Mouse (Mus musculus) embryonic facial prominence, embryonic 10.5 days (tissue): Measurements from ENCODE around the gene Aen. TPM values are rescaled to one million over a fixed set of nuclear protein-coding genes. Genes with fewer than 3 reads are reported as not detected.
A peak's percentile ranks its signal among the peaks of the same experiment; 100 is the strongest.

Experiments
- DNase-seq: peaks from one replicate; pipeline ENCODE4 v3.0.0-alpha.2; 2017; ENCODE audit warnings: low spot score
- H3K27ac ChIP-seq: fragments of 300-500 bp; sonication (generic); replicated peaks from 2 replicates; pipeline ENCODE4 v1.5.1; 2016; ENCODE audit warnings: mild to moderate bottlenecking
- H3K27me3 ChIP-seq: fragments of 300-500 bp; sonication (generic); replicated peaks from 2 replicates; pipeline ENCODE4 v1.6.1; 2016; ENCODE audit warnings: low read depth, mild to moderate bottlenecking; ENCODE audit not compliant: poor library complexity, severe bottlenecking
- H3K36me3 ChIP-seq: fragments of 300-500 bp; sonication (generic); replicated peaks from 2 replicates; pipeline ENCODE4 v1.6.1; 2016; ENCODE audit warnings: mild to moderate bottlenecking, moderate library complexity
- H3K4me1 ChIP-seq: fragments of 300-500 bp; sonication (generic); 2 replicates; pipeline ENCODE4 v1.6.1; 2016
- H3K4me3 ChIP-seq: fragments of 300-500 bp; sonication (generic); 2 replicates; pipeline ENCODE4 v1.5.1; 2016; ENCODE audit warnings: mild to moderate bottlenecking, moderate library complexity
- H3K9me3 ChIP-seq: fragments of 300-500 bp; sonication (generic); 2 replicates; pipeline ENCODE4 v1.6.1; 2016; ENCODE audit warnings: mild to moderate bottlenecking
- WGBS: fragments of 180-500 bp; shearing (Covaris S2); methylation state at CpG from one replicate; pipeline ENCODE4 v1.1.7; 2016; 5-methylcytosine and 5-hydroxymethylcytosine counted together
- polyA plus RNA-seq: library from polyadenylated mRNA; unstranded; fragments of >200 nt; fragmentation: Nextera tagmentation; extraction: Ambion mirVana; gene quantifications from 2 replicates; pipeline ENCODE4 v1.2.1, GENCODE M21; 2016

The Aen gene
- polyA plus RNA-seq, 1 experiment from 2014 or later, result 66.2 TPM

GRCm38 (mm10) chr7:78922506-78922905 is 26.9 kb downstream of the Aen start:
- Histone ChIP-seq H3K4me3 (no peak overlapping the region), H3K36me3 (no peaks in the 10 kb centered on the region), H3K27ac (no peak overlapping the region), H3K27me3 (peaks cover 15% of the 10 kb centered on the region), H3K4me1 (peaks cover 4% of the 10 kb centered on the region; the same call in 1 of the 2 replicates), H3K9me3 (no peaks in the 10 kb centered on the region)
- DNase-seq, result no peak
- WGBS, result 77% methylated on average over 7 of the region's 7 CpGs

- H3K36me3 ChIP-seq, result no peaks in the 10 kb centered on the region
- WGBS, result 10% methylated on average over 6 of the region's 6 CpGs
- no peak overlapping the region for H3K27ac ChIP-seq
- peak; percentile 79 for DNase-seq
- H3K4me1 ChIP-seq, result no peaks in the 10 kb centered on the region
- peaks cover 15% of the 10 kb centered on the region for H3K27me3 ChIP-seq
- no peak overlapping the region for H3K4me3 ChIP-seq
- no peaks in the 10 kb centered on the region for H3K9me3 ChIP-seq
Measured at GRCm38 (mm10) chr7:78924300-78924699, 28.6 kb downstream of the Aen start.

DNA sequence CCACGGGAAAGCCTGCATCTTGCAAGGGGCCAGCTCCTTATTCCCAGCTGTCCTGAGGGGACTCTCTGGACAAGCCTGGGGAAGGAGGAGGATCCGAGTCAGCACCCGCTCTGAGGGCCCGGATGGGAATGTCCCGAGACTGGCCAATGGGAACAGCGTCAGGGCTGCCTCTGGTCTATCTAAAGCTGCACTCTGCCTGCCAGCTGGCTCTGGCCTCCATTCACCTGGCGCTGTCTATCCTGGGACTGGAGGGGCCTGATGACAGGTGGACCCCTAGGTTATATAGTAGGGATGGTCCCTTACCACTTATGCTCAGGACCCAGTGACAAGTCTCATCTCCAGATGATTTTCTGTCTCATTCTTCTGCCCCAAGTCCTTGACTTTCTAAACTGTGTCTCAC is 29.1 kb downstream of the Aen start:
- Histone ChIP-seq H3K27me3 (peaks cover 15% of the 10 kb centered on the region), H3K4me3 (no peak overlapping the region), H3K36me3 (no peaks in the 10 kb centered on the region), H3K4me1 (no peaks in the 10 kb centered on the region), H3K9me3 (no peaks in the 10 kb centered on the region), H3K27ac (no peak overlapping the region)
- 55% methylated on average over 7 of the region's 7 CpGs for WGBS
- DNase-seq, result no peak

GRCm38 (mm10) chr7:78925680-78926079 is 30.0 kb downstream of the Aen start:
- no peak overlapping the region for H3K4me3 ChIP-seq
- no peaks in the 10 kb centered on the region for H3K36me3 ChIP-seq
- no peaks in the 10 kb centered on the region for H3K9me3 ChIP-seq
- 75% methylated on average over 7 of the region's 7 CpGs for WGBS
- H3K4me1 ChIP-seq, result no peaks in the 10 kb centered on the region
- no peak for DNase-seq
- H3K27ac ChIP-seq, result no peak overlapping the region
- peaks cover 15% of the 10 kb centered on the region for H3K27me3 ChIP-seq

DNA sequence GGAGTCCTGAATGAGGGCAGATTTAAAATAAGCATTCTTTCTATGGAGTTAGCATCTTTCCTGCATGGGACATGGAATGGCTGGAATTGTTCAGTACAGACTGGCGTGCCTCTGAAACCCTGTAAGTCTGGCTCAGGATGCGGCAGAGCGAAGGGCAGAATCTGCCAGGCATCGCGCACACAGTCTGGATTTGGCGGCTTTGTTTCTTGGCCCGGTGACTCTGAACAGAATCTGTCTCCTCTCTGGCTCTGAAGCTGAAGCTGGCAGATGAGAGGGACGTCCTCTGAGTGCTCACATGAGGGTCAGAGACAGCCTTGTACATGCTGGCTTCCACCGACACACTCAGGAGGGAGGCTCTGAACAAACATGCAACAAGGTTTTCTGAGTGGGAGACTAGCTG is 30.5 kb downstream of the Aen start:
- Histone ChIP-seq H3K27me3 (peaks cover 15% of the 10 kb centered on the region), H3K36me3 (no peaks in the 10 kb centered on the region), H3K4me3 (no peak overlapping the region), H3K4me1 (no peaks in the 10 kb centered on the region), H3K27ac (no peak overlapping the region), H3K9me3 (no peaks in the 10 kb centered on the region)
- WGBS, result 87% methylated on average over 9 of the region's 9 CpGs
- no peak for DNase-seq

DNA sequence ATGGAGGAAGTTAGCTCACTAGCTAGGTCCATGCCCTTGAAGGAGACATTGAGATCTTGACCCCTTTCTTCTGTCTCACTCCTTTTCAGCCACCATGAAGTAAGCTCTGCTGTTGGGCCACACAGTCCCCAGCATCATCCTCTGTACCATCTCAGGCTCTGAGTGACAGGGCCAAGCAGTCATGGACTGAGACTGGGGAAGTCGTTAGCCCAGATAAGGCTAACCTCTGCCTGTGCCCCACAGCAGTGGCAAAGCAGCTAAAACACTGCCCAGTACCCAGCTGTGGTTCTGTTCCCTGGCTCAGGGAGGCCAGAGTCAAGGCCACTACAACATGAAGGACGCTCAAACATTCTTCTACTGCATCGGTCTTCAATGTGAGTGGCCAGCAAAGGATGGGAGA is 31.6 kb downstream of the Aen start:
- Histone ChIP-seq H3K9me3 (no peaks in the 10 kb centered on the region), H3K36me3 (no peaks in the 10 kb centered on the region), H3K27me3 (peaks cover 15% of the 10 kb centered on the region), H3K4me1 (no peaks in the 10 kb centered on the region), H3K4me3 (no peak overlapping the region), H3K27ac (no peak overlapping the region)
- 88% methylated on average over 3 of the region's 3 CpGs for WGBS
- DNase-seq, result no peak

DNA sequence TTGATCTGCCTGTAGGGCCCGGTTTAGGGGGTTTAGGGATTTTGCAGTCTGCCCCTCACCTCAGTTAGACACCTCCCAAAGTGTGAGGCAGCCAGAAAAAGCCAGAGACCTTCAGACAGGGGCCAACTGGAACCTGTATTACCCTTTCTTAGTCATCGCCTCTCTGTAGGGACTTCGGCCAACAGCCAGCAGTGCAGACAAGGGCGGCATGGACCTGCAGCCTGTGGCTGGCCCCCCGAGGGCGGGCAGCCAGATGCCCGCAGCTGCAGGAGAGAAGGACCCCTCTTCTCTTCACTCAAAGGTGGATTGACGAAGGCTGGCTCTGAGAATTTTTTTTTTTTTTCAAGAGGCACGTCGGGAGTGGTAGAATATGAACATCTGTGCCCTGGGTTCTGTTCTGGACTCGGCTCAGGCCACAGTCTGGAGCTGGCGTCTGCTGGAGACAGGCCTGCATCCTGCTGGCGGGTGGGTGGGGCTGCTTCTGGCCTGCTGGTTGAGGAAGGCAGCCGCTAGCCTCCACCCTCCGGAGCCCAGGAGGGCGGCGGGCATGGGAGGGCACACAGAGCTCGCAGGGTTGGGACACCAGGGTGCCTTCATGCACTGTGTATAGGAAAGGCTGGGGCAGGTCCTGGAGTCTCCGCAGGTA is 43.4 kb downstream of the Aen start:
- Histone ChIP-seq H3K27ac (no peak overlapping the region), H3K4me3 (no peak overlapping the region), H3K9me3 (no peaks in the 10 kb centered on the region), H3K27me3 (peaks cover 4% of the 10 kb centered on the region; the same call in 1 of the 2 replicates), H3K4me1 (0 out of 2 replicates have a peak, but pooled peaks cover 3% of the 10 kb centered on the region), H3K36me3 (no peaks in the 10 kb centered on the region)
- WGBS, result 60% methylated on average over 19 of the region's 19 CpGs
- no peak for DNase-seq

DNA sequence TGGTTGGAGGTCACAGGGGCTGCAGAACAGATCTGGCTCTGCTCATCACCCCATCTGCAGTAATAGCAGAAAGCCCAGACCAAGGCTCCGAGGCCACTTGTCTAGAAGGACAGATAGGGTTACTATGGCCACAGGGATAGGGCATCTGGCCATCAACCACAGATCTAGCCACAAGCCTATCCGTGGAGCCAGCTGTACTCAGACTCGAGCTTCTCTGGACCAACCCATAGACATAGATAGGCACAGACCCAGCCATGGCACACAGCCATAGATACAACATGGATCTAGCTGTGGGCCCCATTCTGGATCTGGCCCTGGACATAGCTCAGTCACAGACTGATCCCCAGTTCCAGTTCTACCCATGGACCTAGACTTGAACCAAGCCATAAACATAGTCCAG is 45.3 kb downstream of the Aen start:
- Histone ChIP-seq H3K27ac (no peak overlapping the region), H3K4me1 (0 out of 2 replicates have a peak, but pooled peaks cover 3% of the 10 kb centered on the region), H3K27me3 (peaks cover 4% of the 10 kb centered on the region; the same call in 1 of the 2 replicates), H3K36me3 (no peaks in the 10 kb centered on the region), H3K9me3 (no peaks in the 10 kb centered on the region), H3K4me3 (no peak overlapping the region)
- 87% methylated on average over 3 of the region's 3 CpGs for WGBS
- DNase-seq, result no peak

GRCm38 (mm10) chr7:78942544-78942943 is 46.9 kb downstream of the Aen start:
- 90% methylated on average over 2 of the region's 2 CpGs for WGBS
- H3K27ac ChIP-seq, result no peak overlapping the region
- DNase-seq, result no peak
- H3K36me3 ChIP-seq, result no peaks in the 10 kb centered on the region
- H3K4me1 ChIP-seq, result 0 out of 2 replicates have a peak, but pooled peaks cover 3% of the 10 kb centered on the region
- H3K27me3 ChIP-seq, result no peaks in the 10 kb centered on the region; the same call in 1 of the 2 replicates
- no peaks in the 10 kb centered on the region for H3K9me3 ChIP-seq
- no peak overlapping the region for H3K4me3 ChIP-seq

- H3K27ac ChIP-seq, result no peak overlapping the region
- peak overlapping the region; percentile 27; the same call in 1 of the 2 replicates for H3K4me3 ChIP-seq
- H3K36me3 ChIP-seq, result no peaks in the 10 kb centered on the region
- 32% methylated on average over 11 of the region's 11 CpGs for WGBS
- H3K4me1 ChIP-seq, result peaks cover 27% of the 10 kb centered on the region
- peak; percentile 35 for DNase-seq
- no peaks in the 10 kb centered on the region for H3K9me3 ChIP-seq
- H3K27me3 ChIP-seq, result no peaks in the 10 kb centered on the region; the same call in 1 of the 2 replicates
Measured at GRCm38 (mm10) chr7:78953886-78954572, 58.4 kb downstream of the Aen start.

DNA sequence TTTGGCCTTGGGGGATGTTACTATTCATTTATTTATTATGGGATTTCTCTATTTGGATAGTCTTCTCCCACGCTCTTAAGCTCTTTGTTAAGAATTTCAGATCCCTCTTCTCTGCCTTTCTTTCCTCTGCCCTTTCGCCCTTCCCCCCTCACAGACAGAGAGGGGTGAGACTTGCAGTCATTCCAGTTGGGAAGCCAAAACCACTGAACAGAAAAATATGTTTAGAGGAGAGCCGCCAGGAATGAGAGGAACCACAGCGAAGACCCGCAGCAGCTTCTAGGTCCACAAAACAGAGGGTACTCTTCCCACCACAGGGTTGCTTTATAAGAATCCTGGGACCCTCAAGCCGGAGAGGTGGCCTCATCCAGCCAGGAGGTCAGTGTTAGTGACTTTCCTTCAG is 59.0 kb downstream of the Aen start:
- no peak for DNase-seq
- H3K36me3 ChIP-seq, result no peaks in the 10 kb centered on the region
- peaks cover 31% of the 10 kb centered on the region for H3K4me1 ChIP-seq
- H3K27ac ChIP-seq, result no peak overlapping the region
- H3K27me3 ChIP-seq, result no peaks in the 10 kb centered on the region; the same call in 1 of the 2 replicates
- WGBS, result 82% methylated on average over 6 of the region's 6 CpGs
- H3K4me3 ChIP-seq, result no peak overlapping the region
- H3K9me3 ChIP-seq, result no peaks in the 10 kb centered on the region

DNA sequence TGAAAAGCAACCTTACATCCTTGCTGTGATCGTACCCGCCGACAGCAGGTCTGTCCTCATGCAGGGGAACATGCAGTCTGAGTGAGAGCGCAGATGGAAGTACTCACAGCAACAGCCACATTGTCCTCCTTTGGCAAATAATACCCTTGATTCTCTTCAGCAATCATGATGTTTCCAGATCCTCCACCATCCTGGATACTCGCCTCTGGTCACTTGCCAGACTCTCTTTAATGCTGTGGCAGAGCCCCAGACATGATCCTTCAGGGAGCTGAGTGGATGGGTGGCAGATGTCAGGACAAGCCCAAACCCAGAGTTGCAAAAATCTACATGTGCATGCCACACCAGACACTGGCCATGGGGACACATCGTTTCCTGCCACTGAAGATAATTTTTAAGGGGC is 59.4 kb downstream of the Aen start:
- Histone ChIP-seq H3K4me1 (peaks cover 34% of the 10 kb centered on the region), H3K27me3 (no peaks in the 10 kb centered on the region; the same call in 1 of the 2 replicates), H3K27ac (no peak overlapping the region), H3K4me3 (no peak overlapping the region), H3K9me3 (no peaks in the 10 kb centered on the region), H3K36me3 (no peaks in the 10 kb centered on the region)
- DNase-seq, result no peak
- 92% methylated on average over 6 of the region's 6 CpGs for WGBS

DNA sequence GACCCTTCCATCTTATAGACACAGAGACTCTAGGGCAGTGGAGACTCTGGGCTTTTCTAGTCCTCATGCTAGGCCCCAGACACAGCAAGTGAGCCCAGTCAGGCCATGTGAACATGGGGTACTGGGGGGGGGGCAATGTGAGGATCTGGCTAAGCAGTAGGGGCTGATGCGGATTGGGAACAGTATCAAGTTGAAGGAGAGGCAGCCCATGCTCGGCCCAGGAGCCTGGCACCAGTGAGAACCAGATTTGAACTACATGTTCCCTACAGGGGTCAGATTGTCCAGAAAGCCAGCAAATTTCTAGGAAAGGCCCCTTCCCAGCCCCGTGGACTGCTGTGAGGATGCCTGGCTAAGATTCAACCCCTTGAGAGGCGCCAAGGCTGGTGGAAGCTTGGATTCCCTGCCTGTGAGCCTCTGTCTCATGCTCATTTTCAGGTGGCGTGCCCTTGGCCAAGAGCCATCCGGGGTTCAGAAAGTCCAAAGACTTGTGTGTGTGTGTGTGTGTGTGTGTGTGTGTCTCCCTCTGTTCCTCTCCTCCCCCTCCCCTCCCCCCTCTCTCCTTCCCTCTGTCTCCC is 62.9 kb downstream of the Aen start:
- Histone ChIP-seq H3K36me3 (no peaks in the 10 kb centered on the region), H3K27me3 (no peaks in the 10 kb centered on the region; the same call in 1 of the 2 replicates), H3K4me1 (peaks cover 33% of the 10 kb centered on the region), H3K27ac (peak overlapping the region; percentile 10), H3K4me3 (no peak overlapping the region), H3K9me3 (no peaks in the 10 kb centered on the region)
- DNase-seq, result peak; percentile 19
- WGBS, result 77% methylated on average over 6 of the region's 6 CpGs
